Mouse (Mus musculus) bone marrow, adult 2 months (tissue): ENCODE measurements around the gene Dqx1.

Source experiments
- CTCF ChIP-seq: fragments of 200-500 bp; IDR thresholded peaks from 2 replicates; pipeline ENCODE4 v1.5.1; 2011; ENCODE audit warnings: low read length, control low read depth; ENCODE audit not compliant: control insufficient read depth, insufficient read depth
- POLR2A ChIP-seq: fragments of 200-500 bp; IDR thresholded peaks from 2 replicates; pipeline ENCODE4 v1.6.1; 2011; ENCODE audit warnings: low read depth, mild to moderate bottlenecking, control low read depth, low read length, borderline replicate concordance; ENCODE audit not compliant: control insufficient read depth

GRCm38 (mm10) chr6:83053136-83053960 is 4.3 kb upstream of the Dqx1 start:
- TF ChIP-seq CTCF (no peak), POLR2A (no peak)
